Mouse (Mus musculus) megakaryocyte, embryonic 14.5 days (primary cell): Measurements from ENCODE around the gene Stx8. TPM values are rescaled to one million over a fixed set of nuclear protein-coding genes. Genes with fewer than 3 reads are reported as not detected.

Experiments
- H3K27me3 ChIP-seq: replicated peaks from 2 replicates; pipeline ENCODE3; 2012; ENCODE audit warnings: inconsistent platforms
- H3K36me3 ChIP-seq: replicated peaks from 2 replicates; pipeline ENCODE3; 2012; ENCODE audit warnings: low read length, inconsistent platforms, mixed read lengths
- H3K4me1 ChIP-seq: 2 replicates; pipeline ENCODE4 v1.6.1; 2012; ENCODE audit warnings: inconsistent platforms
- H3K4me3 ChIP-seq: replicated peaks from 2 replicates; pipeline ENCODE3; 2012; ENCODE audit warnings: moderate library complexity, mild to moderate bottlenecking, inconsistent platforms
- H3K9me3 ChIP-seq: 2 replicates; pipeline ENCODE4 v1.6.1; 2012; ENCODE audit warnings: inconsistent platforms
- FLI1 ChIP-seq: IDR thresholded peaks from 2 replicates; pipeline ENCODE4 v1.6.1; 2012; ENCODE audit warnings: low read length, inconsistent platforms, mixed read lengths
- GATA1 ChIP-seq: IDR thresholded peaks from 3 replicates; pipeline ENCODE4 v1.6.1; 2012; ENCODE audit warnings: mixed read lengths, low read length, inconsistent platforms, borderline replicate concordance
- polyA plus RNA-seq: library from polyadenylated mRNA; stranded (reverse); fragments of >175 nt; gene quantifications from 2 replicates; pipeline ENCODE4 v1.2.3, GENCODE M21; 2012; ENCODE audit warnings: low replicate concordance; ENCODE audit not compliant: insufficient read depth

The Stx8 gene
- polyA plus RNA-seq, 1 experiment = 4.3 TPM

DNA sequence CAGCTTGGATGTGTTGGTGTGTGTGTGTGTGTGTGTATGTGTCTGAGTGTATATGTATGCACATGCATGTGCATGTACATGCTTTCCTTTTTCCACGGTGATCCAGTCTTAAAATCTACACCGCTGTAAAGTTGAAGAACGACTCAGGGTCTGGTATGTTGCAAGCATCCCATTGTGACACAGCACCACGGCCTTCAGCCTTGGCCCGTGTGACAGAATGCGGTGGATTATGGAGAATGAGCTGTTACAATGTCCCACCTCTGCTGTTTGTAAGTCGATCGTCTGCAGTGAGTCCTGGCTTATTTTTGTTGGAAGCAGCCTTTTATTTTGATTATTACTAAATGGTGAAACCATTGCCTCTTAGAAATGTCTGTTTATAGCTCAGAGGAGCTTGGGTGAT is 52.2 kb downstream of the Stx8 start:
- no peaks in the 10 kb centered on the region for H3K27me3 ChIP-seq
- no peaks in the 10 kb centered on the region for H3K9me3 ChIP-seq
- no peak overlapping the region for H3K4me3 ChIP-seq
- H3K36me3 ChIP-seq = peaks cover 60% of the 10 kb centered on the region
- TF ChIP-seq FLI1 (no peak), GATA1 (no peak)
- peaks cover 70% of the 10 kb centered on the region for H3K4me1 ChIP-seq

DNA sequence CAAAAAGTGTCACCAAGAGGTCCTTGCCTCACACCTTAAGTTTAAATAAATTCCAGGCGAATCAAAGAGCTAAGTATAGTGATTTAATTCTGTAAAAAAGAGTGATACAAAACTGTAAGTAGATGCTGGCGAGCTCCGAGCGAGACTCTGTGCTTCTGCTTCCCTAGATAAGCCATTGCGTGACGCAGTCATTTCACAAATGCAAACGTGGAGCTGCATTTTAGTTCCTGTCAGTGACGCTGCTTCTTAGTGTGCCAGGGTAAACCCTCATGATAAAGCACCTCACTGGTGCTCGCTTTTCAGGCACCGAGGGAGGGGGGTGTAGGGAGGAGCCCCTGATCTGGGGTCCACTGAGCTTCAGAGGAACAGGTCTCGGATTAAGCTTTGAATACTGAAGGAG is 53.2 kb downstream of the Stx8 start:
- peak overlapping the region; percentile 72 for H3K4me3 ChIP-seq
- H3K9me3 ChIP-seq = no peaks in the 10 kb centered on the region
- no peak for TF ChIP-seq GATA1
- peaks cover 77% of the 10 kb centered on the region for H3K4me1 ChIP-seq
- peaks cover 66% of the 10 kb centered on the region for H3K36me3 ChIP-seq
- H3K27me3 ChIP-seq = no peaks in the 10 kb centered on the region

DNA sequence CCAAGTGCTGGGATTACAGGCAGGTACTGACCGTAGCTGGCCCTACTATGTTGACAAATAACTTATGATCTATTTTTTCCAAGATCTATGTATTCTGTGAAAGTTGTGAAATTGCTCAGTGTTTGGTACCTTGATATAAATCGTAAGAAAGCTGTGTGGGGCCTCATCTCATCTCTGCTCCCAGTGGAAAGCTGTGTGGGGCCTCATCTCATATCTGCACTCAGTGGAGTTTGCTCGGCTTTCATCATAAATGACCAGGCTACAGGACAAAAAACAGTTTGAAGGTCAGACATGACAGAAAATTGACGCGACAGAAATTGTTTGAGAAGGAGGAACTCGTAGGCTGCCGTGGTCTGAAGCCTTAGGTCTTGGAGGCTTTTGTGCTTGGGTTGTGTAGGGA is 56.0 kb downstream of the Stx8 start:
- Histone ChIP-seq H3K36me3 (peaks cover 54% of the 10 kb centered on the region), H3K9me3 (no peaks in the 10 kb centered on the region), H3K27me3 (no peaks in the 10 kb centered on the region), H3K4me3 (no peak overlapping the region), H3K4me1 (peaks cover 53% of the 10 kb centered on the region)
- TF ChIP-seq FLI1 (no peak), GATA1 (no peak)

DNA sequence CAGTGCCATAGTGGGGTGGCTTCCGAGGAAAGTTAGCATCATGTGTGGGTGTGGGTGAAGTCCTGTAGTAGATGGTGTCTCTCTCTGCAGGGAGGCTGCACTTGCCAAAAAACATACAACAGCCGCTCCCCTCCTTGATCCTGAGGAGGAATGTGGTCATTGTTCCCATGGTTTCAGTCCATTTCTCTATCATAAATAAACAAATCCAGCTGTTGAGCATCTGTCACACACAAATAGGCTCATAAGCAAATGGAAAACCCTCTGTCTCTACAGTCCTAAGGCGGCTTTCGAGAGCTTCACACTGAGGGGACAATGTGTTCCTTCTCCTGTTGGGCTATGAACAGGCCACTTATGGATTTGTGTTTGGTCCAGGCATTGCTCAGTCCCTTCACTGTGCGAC is 56.9 kb downstream of the Stx8 start:
- no peak overlapping the region for H3K4me3 ChIP-seq

DNA sequence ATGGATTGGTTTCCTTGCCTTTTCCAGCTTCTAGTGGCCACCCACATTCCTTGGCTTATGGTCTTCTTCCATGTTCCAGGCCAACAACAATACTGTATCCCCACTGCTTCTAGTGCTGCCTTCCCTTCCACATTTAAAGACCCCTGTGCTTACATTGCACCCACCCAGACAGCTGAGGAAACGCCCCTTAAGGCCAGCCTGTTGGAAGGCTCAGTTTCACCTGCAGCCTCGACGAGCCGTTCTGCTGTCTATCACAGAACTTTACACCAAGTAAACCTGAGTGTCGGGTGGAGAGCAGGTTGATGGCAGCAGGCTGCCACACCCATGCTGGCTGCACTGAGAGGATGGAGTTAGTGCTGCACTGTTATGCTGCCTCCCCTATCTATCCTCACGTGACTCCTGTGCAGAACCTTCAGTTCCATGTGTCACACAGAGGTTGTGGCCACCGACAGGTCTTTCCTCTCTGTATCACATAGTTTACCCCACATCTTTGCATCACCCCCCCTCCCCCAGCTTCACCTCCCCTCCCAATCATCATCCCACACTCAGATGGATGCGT is 57.9 kb downstream of the Stx8 start:
- Histone ChIP-seq H3K4me3 (peak overlapping the region; percentile 33), H3K36me3 (peaks cover 41% of the 10 kb centered on the region), H3K4me1 (peaks cover 37% of the 10 kb centered on the region), H3K27me3 (no peaks in the 10 kb centered on the region), H3K9me3 (no peaks in the 10 kb centered on the region)
- TF ChIP-seq FLI1 = no peak
- no peak for TF ChIP-seq GATA1

More for the DNA sequence above, 56.9 kb downstream of the Stx8 start:
- Histone ChIP-seq H3K36me3 (peaks cover 50% of the 10 kb centered on the region), H3K9me3 (no peaks in the 10 kb centered on the region), H3K4me1 (peaks cover 44% of the 10 kb centered on the region), H3K27me3 (no peaks in the 10 kb centered on the region)
- TF ChIP-seq GATA1 = no peak
- TF ChIP-seq FLI1 = no peak

DNA sequence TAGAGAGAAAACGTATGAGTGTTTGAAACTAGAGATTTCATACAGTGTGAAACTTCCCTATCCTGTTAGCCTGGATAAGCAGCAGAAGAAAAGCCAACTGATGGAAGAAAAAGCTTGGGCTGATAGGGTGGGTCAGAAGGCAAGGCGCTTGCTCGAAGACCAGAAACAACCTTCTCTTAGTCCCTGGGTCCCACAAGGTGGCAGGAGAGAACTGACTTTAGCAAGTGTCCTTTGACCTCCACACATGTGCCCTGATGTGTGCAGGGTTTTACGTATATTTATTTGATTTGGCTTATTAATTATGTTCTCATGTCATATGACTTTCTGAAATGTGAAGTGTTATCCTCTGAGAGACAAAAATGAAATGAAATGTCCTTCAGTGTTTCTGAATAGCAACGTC is 60.6 kb downstream of the Stx8 start:
- H3K36me3 ChIP-seq = peaks cover 36% of the 10 kb centered on the region
- no peaks in the 10 kb centered on the region for H3K27me3 ChIP-seq
- H3K4me1 ChIP-seq = peaks cover 42% of the 10 kb centered on the region
- H3K4me3 ChIP-seq = no peak overlapping the region
- TF ChIP-seq FLI1 (no peak), GATA1 (no peak)
- H3K9me3 ChIP-seq = no peaks in the 10 kb centered on the region

DNA sequence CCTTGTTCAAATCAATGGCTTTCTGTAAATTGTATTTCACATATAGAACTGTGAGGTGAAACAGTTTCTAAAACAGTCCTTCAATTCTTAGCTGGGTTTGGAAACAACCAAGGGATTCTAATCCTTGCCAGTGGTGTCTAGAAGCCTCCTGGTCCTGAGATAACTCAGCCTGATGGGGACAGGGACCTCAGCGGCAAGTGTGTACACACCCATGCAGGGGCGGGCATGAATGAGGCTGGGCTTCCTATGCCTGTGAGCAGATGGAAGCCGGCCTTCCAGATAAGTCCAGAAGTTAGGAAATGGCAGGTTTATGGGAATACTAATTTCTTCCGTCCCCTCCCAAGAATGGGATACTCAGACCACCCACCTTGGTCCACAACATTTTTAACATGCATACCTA is 63.1 kb downstream of the Stx8 start:
- H3K27me3 ChIP-seq = no peaks in the 10 kb centered on the region
- no peaks in the 10 kb centered on the region for H3K9me3 ChIP-seq
- peaks cover 40% of the 10 kb centered on the region for H3K4me1 ChIP-seq
- TF ChIP-seq GATA1 = no peak
- TF ChIP-seq FLI1 = no peak
- no peak overlapping the region for H3K4me3 ChIP-seq
- H3K36me3 ChIP-seq = peaks cover 25% of the 10 kb centered on the region

DNA sequence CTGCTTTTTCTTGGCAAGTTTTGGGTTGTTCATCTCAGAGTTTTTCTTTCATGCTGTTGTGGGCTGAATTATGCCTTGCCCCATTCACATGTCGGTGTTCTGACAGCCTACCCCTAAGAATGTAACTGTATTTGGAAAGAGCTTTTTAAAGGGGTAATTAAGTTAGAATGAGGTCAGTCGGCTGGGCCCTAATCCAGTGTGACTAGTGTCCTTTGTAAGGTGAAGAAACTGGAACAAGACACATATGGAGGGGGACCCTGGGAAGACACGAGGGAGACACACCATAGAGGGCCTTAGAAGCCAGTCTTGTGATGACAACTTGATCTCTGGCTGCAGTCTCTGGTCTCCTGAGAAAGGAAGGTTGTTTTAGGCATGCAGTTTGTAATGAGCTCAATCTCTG is 63.9 kb downstream of the Stx8 start:
- no peak for TF ChIP-seq FLI1
- TF ChIP-seq GATA1 = no peak
- H3K4me3 ChIP-seq = no peak overlapping the region
- H3K9me3 ChIP-seq = no peaks in the 10 kb centered on the region
- no peaks in the 10 kb centered on the region for H3K27me3 ChIP-seq
- H3K4me1 ChIP-seq = peaks cover 37% of the 10 kb centered on the region
- H3K36me3 ChIP-seq = peaks cover 21% of the 10 kb centered on the region

DNA sequence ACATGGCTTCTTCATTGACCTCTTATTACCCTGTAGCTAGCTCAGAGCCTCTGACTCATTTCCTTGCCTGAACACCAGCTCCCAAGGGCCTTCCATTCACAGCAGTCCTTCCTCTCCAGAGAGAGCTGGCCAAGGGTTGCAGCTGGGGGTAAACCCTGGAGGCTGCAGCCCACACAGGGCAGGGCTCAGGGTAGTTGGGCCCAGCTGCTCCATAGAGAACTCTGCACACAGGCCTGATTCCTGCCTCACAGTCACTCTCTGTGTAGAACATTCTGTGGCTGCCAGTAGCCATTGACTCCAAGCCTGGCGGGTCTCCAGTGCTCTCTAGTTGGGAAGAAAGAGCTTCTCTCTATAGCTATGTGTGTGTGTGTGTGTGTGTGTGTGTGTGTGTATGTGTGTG is 64.8 kb downstream of the Stx8 start:
- H3K4me1 ChIP-seq = peaks cover 46% of the 10 kb centered on the region
- no peaks in the 10 kb centered on the region for H3K9me3 ChIP-seq
- peak overlapping the region; percentile 42 for H3K4me3 ChIP-seq
- H3K27me3 ChIP-seq = no peaks in the 10 kb centered on the region
- no peak for TF ChIP-seq FLI1
- no peak for TF ChIP-seq GATA1
- H3K36me3 ChIP-seq = peaks cover 25% of the 10 kb centered on the region

DNA sequence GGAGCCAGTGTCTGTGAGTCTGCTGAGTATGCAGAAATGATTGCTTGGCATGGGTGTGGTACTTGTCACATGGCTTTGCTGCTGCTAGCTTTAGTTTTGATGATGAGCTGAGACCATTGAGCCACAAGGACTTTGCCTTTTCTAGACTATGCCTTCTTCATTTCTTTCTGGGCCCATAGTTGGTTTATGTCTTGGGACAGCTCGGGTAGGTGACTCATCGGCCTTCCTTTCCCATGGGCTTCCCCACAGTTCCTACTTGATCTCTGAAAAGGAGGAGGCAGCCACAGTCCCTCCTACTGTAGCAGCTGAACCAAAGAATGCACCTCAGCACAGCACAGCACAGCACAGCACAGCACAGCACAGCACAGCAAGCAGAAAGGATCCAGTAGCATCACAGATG is 66.5 kb downstream of the Stx8 start:
- peaks cover 49% of the 10 kb centered on the region for H3K4me1 ChIP-seq
- TF ChIP-seq GATA1 (no peak), FLI1 (no peak)
- H3K9me3 ChIP-seq = no peaks in the 10 kb centered on the region
- H3K27me3 ChIP-seq = no peaks in the 10 kb centered on the region
- H3K36me3 ChIP-seq = peaks cover 40% of the 10 kb centered on the region
- no peak overlapping the region for H3K4me3 ChIP-seq

DNA sequence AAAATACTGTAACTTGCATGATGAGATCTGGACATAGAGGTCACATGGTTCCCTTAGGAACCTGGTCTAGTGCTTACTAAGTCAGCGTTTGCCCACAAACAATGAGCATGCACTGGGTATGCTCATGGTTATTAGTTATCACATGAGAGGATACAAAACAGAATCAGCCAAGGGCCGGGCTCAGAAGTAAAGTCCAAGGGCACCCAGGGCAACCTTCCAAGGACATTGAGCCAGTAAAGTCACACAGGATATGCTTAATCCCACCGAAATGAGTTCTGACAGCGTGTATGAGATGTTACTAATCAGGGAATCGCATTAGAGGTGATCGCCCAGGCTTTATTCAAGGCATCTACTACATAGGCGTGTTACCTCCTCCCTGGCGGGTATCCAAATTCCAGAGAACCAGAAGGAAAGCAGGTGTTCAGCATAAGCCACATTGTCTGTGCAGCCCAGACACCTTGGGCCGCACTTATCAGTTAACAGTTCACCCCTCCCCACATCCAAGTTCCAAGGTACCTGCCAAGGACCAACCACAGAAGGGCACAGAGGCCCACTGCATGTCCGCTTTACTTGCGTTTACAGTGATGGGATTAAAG is 67.4 kb downstream of the Stx8 start:
- H3K4me3 ChIP-seq = no peak overlapping the region
- H3K27me3 ChIP-seq = no peaks in the 10 kb centered on the region
- H3K4me1 ChIP-seq = peaks cover 49% of the 10 kb centered on the region
- H3K36me3 ChIP-seq = peaks cover 40% of the 10 kb centered on the region
- TF ChIP-seq GATA1 = no peak
- no peak for TF ChIP-seq FLI1
- H3K9me3 ChIP-seq = no peaks in the 10 kb centered on the region
